Mouse (Mus musculus) kidney, adult 8-10 months (tissue): Measurements from ENCODE around the gene Izumo4.

Experiments used
- DNase-seq, 2 experiments: peaks; one replicate each; pipeline ENCODE4 v3.0.0; 2022

Izumo4 gene

GRCm38 (mm10) chr10:80701721-80702535 is at the start of gene Izumo4, which contains the start of gene Mob3a:
Izumo4 (plus strand) TSS chr10:80702184.
Mob3a (minus strand) TSS chr10:80701977.
- peak; percentile 99 to 100 for DNase-seq

GRCm38 (mm10) chr10:80653156-80653720 is 48.7 kb upstream of the Izumo4 start:
- no peak for DNase-seq

GRCm38 (mm10) chr10:80654866-80655265 is 47.1 kb upstream of the Izumo4 start:
- DNase-seq: no peak

GRCm38 (mm10) chr10:80655406-80656129 is 46.4 kb upstream of the Izumo4 start:
- no peak for DNase-seq

- peak; percentile 96 to 98 for DNase-seq
These were observed 45.7 kb upstream of the Izumo4 start for GRCm38 (mm10) chr10:80656130-80656862.

- peak in 1 of 2 experiments; percentile 57 for DNase-seq
These were observed 44.9 kb upstream of the Izumo4 start, which contains the start of gene Btbd2 for GRCm38 (mm10) chr10:80656863-80657623. Btbd2 (minus strand) TSS chr10:80657071.

GRCm38 (mm10) chr10:80658194-80658840 is 43.7 kb upstream of the Izumo4 start:
- DNase-seq: no peak

- no peak for DNase-seq
These were observed 43.2 kb upstream of the Izumo4 start for GRCm38 (mm10) chr10:80658841-80659202.

- peak; percentile 67 to 85 for DNase-seq
These were observed 42.8 kb upstream of the Izumo4 start for GRCm38 (mm10) chr10:80659213-80659612.

GRCm38 (mm10) chr10:80661149-80661548 is 40.8 kb upstream of the Izumo4 start:
- DNase-seq: peak; percentile 76 to 80

- no peak for DNase-seq
These were observed 38.3 kb upstream of the Izumo4 start for GRCm38 (mm10) chr10:80663485-80664196.

GRCm38 (mm10) chr10:80664197-80665015 is 37.6 kb upstream of the Izumo4 start:
- DNase-seq: peak; percentile 95 to 96

GRCm38 (mm10) chr10:80665016-80665380 is 37.0 kb upstream of the Izumo4 start:
- peak; percentile 80 to 85 for DNase-seq

- DNase-seq: no peak
These were observed 36.5 kb upstream of the Izumo4 start for GRCm38 (mm10) chr10:80665459-80665858.

- DNase-seq: no peak
These were observed 35.8 kb upstream of the Izumo4 start for GRCm38 (mm10) chr10:80665981-80666733.

- DNase-seq: no peak
These were observed 35.1 kb upstream of the Izumo4 start for GRCm38 (mm10) chr10:80666837-80667412.

- DNase-seq: peak; percentile 70 to 81
These were observed 33.4 kb upstream of the Izumo4 start for GRCm38 (mm10) chr10:80668614-80669013.

GRCm38 (mm10) chr10:80669018-80669417 is 33.0 kb upstream of the Izumo4 start:
- no peak for DNase-seq
